Mouse (Mus musculus): ENCODE results near the gene Nosip.
"Not testable (repeated sequence)": the region's sequence is repeated elsewhere in the genome, so short reads cannot be mapped to it uniquely, and the experiment has no call there.

Nosip gene

DNA sequence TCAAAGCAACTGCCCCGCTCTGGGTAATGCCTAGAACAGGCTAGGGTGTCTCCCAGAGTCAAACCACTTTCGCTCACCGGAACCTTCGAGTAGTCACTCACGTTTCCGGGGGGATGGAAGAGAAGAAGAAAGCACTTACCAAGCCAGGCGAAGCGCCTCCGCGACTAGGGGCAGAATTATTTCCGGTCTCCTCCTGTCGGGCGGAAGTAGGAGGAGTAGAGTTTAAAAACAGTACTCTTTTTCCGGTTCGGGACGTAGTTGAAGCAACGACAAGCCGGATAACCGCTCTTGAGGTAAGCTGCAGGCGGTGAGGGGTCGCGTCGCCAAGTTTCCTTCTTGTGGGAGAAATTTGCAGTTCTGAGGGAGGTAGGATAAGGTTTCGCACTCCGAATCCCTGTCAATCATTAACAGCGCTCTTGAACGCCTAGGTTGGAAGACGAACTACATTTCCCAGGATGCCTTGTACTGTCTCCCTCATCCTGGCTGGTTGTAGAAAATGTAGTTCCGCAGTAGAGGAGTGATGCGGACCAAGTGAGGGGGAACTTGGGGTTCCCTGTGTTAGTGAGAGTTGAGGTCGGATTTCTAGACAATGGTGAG lies at the start of gene Nosip, which contains the start of gene Prrg2:
Gene Nosip (plus strand): TSS at position 191 of the 597 bp plus-strand sequence.
Gene Prrg2 (minus strand): TSS at position 439 of the 597 bp plus-strand sequence.
- DNase-seq (ENCODE audit: low read depth, low spot score): peak; percentile 97

- no peak for DNase-seq (ENCODE audit: low read depth, low spot score)
Observed at GRCm38 (mm10) chr7:45012824-45013223, 49.4 kb upstream of the Nosip start.

DNA sequence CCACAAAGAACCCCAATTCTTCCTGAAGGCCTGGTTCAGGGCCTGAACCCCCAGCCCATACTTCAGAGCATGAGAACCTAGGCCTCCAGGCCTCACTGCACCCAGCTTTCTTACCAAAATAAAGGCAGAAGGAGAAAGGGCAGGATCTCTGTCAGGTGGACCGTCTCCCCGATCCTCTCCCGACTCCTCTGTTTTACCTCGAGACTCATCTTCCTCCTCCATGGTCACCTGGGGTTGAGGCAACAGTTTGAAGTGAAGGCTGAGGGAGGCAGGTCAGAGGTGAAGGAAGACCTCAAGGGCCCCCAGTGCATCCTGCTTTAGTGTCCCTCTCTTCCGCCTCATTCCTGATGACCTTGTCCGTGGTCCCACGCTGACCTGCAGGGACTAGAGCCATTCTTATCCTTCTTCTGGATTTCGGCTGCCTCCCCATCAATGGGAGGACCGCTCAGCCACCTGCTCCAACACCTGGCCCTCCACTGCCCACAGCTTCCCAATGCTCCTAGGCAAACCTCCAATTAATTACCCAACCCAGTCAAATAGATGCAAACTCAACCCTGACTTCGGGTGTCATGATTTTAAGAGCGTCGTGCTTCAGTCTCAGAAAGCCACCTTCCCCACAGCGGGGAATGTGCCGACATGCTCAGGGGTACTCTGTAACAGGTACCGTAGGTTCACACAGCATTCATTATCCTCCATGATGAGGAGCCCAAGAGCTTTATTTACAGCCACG lies 48.7 kb upstream of the Nosip start:
- no peak for DNase-seq (ENCODE audit: low read depth, low spot score)

- DNase-seq (ENCODE audit: low read depth, low spot score): no peak
Observed at GRCm38 (mm10) chr7:45014096-45014451, 48.2 kb upstream of the Nosip start.

GRCm38 (mm10) chr7:45015344-45015956 lies 46.8 kb upstream of the Nosip start:
- DNase-seq (ENCODE audit: low read depth, low spot score): no peak

DNA sequence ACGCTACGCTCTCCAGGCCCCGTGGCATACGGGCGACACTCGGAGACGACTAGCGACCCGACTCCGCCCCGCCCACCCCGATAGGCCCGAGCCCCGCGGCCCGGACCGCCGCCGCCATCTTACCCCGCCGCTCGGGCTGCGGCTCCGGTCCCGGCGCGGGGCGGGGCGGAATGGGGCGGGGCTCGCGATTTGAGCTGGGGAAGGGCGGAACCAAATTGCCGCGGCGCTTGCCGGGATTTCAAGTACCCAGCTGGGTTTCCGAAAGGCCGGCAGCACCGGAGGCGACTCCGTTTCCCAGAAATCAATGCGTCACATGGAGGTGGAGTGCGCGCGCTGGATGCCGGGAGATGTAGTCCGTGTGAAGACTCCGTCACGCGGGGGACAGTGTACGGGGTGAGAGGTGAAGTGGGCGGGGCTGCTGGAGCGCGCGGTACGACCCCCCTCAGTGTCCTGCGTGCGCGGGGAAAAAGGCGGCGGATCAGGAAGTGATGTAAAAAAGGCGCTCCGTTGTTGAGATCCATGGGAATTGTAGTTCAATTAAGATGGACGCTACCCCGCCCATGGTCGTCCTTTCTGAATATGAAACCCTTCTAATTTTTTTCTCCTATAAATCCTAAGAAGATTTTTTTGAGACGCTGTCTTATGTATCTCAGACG lies 46.1 kb upstream of the Nosip start, which contains the start of gene Scaf1:
Gene Scaf1 (minus strand): TSS at position 407 of the 656 bp plus-strand sequence.
- peak; percentile 98 for DNase-seq (ENCODE audit: low read depth, low spot score)

- DNase-seq (ENCODE audit: low read depth, low spot score): no peak
Observed at GRCm38 (mm10) chr7:45016761-45017160, 45.5 kb upstream of the Nosip start.

DNA sequence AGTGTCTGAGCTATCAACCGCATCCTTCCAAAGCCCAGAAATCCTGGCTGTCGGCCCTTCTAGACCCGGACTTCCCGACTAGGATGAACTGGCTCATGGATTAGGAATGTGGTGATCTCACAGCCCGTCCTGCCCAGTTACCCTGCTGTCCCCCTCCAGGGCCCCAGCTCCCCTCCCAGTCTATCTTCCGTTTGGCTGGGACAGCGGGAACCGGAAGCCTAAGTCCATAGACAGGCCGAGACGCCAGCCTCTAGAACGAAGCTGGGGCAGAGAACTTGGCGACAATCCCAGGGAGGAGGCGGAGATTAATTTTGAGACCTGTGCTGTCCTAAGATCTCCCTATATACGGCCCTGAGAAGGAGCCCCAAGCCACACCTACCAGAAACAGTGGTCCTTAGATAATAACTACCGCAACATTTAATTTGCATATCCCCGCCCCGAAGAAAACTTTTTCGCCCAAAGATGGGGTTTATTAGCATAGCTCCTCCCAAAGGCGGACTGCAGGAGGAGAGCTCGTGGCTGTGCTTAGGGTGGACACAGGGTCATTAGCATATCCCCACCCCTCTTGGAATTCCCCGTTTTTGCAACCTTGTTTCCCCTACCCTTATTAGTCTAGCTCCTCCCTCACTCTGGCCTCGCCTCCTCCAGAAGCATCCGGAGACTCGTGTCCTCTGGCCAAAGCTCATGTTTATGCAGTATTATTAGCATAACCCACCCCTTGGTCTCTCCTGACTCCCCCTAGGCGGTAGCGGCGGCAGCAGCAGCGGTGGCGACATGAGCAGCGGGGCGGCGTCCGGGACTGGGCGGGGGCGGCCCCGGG lies 44.8 kb upstream of the Nosip start, which contains the start of gene Rras:
Gene Rras (plus strand): TSS at position 720 of the 820 bp plus-strand sequence.
- peak; percentile 100 for DNase-seq (ENCODE audit: low read depth, low spot score)

DNA sequence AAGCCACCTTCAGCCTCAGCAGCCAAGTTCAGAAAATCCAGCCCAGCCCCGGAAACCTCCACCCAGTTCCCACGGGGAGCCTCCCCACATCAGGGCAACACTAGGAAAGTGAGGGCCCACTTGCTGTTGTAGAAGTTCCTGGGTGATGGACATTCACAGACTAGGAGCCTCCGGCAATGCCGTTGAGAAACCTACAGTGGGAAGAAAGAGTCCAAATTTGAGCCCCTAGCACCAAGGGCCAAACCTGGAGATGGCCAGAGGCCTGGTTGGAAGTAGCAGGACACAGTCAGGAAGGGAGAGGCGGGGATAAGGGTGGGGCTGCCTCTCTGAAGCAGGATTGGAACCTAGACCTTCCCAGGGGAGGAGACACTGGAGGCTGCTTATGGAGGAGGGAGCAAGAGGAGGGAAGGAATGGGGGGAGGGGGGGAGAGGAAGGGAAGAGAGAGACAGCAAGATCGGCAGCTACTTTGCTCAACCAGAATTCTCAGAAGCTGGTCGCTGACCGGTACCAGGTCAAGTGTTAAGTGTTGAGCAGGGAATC lies 43.1 kb upstream of the Nosip start:
- peak; percentile 95 for DNase-seq (ENCODE audit: low read depth, low spot score)

DNA sequence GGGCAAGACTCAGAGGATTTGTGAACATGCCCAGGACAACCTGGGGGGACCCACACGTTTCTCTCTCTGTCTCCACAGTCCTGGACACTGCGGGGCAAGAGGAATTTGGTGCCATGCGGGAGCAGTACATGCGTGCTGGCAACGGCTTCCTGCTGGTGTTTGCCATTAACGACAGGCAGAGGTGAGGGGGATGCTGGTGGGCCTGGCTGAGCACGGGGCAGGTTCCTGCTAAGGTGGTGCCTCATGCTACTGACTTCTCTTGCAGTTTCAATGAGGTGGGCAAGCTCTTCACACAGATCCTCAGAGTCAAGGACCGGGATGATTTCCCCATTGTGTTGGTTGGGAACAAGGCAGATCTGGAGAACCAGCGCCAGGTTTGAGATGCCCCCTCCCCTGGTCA lies 42.0 kb upstream of the Nosip start:
- DNase-seq (ENCODE audit: low read depth, low spot score): no peak

DNA sequence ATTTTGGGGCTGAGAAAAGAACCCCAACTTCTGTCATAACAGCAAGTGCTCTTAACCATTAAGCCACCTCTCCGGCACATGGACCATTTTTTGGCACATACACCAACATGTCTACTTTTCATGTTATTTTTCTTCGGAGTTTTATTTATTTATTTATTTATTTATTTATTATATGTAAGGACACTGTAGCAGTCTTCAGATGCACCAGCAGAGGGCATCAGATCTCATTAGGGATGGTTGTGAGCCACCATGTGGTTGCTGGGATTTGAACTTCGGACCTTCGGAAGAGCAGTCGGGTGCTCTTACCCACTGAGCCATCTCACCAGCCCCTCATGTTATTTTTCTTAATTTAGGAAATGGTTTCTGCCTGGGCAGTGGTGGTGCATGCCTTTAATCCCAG lies 38.5 kb upstream of the Nosip start:
- DNase-seq (ENCODE audit: low read depth, low spot score): not testable (repeated sequence)

DNA sequence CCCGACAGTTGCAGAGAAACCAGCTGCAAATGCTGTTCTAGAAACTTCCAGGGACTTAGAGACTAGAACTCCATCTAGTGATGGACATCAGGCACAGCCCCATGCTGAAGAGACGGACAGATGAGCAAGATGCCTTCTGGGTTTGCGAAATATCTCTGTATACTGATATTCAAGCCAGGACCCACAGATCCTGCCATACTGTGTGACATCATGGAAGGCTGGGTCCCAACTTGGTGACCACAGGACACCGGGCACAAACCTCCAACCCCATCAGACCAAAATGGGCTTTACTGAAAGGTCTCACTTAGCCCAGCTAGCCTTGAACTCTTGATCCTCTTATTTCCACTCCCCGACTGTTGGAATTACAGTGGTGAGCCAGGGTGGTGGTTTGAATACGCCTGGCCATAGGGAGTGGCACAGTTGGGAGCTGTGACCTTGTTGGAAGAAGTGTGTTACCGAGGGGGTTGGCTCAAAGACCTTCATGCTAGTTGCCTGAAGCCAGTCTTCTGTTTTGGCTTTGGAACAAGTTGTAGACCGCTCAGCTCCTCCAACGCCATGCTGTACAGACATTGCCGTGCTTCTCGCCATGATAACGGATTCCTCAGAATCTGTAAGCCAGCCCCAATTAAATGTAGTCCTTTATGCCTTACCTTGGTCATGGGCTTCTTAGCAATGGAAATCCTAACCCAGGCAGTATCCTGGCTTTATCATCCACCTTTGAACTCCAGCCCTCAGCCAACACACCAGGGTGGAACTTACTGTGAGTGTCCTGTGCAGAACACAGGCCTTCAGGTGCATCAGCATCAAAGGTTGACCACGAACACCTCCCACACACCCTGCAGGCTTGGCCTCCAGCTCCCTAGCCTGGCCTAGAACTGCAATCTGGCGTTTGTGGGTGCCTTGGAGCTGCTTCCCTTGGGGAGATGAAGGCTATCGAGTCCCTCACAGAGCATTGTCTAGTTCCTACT lies 37.7 kb upstream of the Nosip start:
- no peak for DNase-seq (ENCODE audit: low read depth, low spot score)

DNA sequence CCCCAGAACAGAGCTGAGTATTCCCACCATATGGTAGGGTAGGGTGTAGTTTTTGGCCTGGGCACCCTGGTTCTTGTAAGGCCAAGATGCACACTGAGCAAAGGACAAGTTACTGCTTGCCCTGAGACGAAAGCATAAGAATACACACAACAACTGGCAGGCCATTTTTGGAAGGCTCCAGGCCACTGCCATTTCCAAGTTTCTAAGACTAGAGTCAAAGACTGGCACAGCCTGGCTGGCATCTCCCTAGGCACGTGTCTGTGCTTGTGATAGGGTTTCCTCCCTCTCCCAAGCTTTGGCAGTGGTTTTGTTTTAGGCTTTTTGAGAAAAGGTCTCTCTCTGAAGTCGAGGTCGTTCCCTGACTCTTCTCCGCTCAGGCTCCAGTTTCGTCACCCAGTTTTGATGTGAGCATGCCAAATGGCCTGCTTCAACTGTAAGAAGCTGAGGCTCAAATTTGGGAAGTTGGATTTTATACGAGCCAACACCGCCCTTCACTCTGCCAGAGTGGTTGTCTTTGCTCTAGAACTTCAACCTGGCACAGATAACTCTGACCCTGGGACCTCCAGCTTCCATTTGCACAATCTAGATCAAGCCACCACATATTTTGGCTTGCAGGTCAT lies 36.5 kb upstream of the Nosip start:
- DNase-seq (ENCODE audit: low read depth, low spot score): no peak

- no peak for DNase-seq (ENCODE audit: low read depth, low spot score)
Observed at GRCm38 (mm10) chr7:45026256-45026655, 36.0 kb upstream of the Nosip start.

GRCm38 (mm10) chr7:45027761-45028160 lies 34.5 kb upstream of the Nosip start:
- no peak for DNase-seq (ENCODE audit: low read depth, low spot score)

- DNase-seq (ENCODE audit: low read depth, low spot score): no peak
Observed at GRCm38 (mm10) chr7:45028351-45028750, 33.9 kb upstream of the Nosip start.

- DNase-seq (ENCODE audit: low read depth, low spot score): no peak
Observed at GRCm38 (mm10) chr7:45029995-45030394, 32.2 kb upstream of the Nosip start.

DNA sequence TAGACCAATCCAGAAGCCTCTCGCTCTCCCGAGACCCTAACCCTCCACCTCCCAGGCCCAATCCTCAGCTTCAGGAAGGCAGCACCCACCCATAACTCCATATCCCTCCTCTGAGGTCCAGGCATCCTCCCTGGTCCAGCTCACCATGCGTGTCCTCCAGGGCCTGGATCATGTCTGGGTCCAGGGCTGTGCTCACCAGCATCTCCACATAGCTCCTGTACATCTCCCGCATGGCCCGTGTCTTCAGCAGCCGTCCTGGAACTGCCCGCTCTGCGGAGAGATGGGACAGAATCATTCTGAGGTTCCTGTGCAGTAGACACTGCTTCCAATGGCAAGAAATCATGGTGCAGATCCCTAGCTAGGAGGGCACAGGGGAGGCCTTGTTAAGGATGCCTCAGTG lies 31.4 kb upstream of the Nosip start:
- no peak for DNase-seq (ENCODE audit: low read depth, low spot score)

DNA sequence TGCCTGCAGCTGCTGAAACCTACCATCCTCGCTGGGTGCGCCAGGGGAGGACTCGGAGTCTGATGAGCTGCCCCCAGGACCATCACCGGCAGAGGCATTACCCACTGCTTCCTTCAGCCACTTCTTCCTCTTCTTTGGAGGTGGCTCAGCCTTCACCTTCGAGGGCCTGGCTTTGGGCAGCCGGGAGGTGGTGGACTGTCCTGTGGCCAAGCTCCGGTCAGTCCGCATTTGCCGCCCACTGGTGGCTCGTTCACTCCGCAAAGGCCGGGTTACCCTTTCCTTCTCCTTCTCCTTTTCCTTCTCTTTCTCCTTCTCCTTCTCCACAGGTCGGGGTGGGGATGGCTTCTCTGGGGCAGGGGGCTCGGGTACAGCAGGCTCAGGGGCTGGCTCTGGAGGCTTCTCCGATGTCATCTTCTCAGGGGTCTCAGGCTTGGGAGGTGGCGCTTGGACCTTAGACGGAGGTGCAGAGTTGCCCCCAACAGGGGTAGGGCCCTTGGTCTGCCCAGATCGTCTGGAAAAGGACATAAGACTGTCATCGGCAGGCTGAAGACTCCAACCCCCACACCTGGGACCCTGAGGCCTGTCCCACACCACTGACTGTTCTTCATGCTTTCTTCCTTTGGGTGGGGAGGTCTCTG lies 28.4 kb upstream of the Nosip start:
- DNase-seq (ENCODE audit: low read depth, low spot score): no peak
